Comparison of ENCODE assay signal across 13 mouse cellular contexts in the genomic region with DNA sequence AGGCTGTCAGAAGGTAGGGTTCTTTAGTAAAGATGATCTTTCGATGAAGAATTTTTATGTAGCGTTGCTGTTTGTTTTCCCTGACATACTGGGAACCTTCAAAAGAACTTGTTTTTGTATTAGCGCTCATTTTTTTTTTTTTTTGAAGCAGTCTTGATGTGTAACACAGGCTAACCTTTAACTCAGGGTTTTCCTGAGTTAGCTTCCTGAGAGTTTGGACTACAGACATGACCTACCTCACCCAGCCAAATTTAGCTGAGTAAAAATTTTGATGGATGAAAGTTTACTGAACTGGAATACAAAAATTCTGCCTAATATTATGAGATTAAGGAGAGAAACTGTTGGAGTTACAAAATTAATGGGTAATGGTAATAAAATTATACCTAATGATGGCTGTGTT. TPM values are rescaled to one million over a fixed set of nuclear protein-coding genes. Genes with fewer than 3 reads are reported as not detected.
DNase-seq lines count a peak whose midpoint lies in the region; ATAC-seq lines count a peak whose summit lies in the region.
"Had no signal": no experiment of that assay in that cellular context is flagged by ENCODE, and none has a peak within 500 bp of the region (broad histone marks: within the 10 kb centered on the region; RNA-seq: fewer than 3 reads in every experiment).

No protein-coding gene starts in this region.

- 92% methylated on average over 3 of the region's 3 CpGs for WGBS in hindbrain, embryonic 13.5 days
- 90% methylated on average over 3 of the region's 3 CpGs for WGBS in hindbrain, embryonic 10.5 days
- WGBS in limb, embryonic 12.5 days = 96% methylated on average over 3 of the region's 3 CpGs
- 94% methylated on average over 3 of the region's 3 CpGs for WGBS in limb, embryonic 10.5 days
- WGBS in hindbrain, embryonic 16.5 days = 93% methylated on average over 3 of the region's 3 CpGs
- WGBS in neural tube, embryonic 14.5 days = 90% methylated on average over 3 of the region's 3 CpGs

- H3K27me3 ChIP-seq in hindbrain, embryonic 13.5 days = no peaks in the 10 kb centered on the region
- no peaks in the 10 kb centered on the region for H3K27me3 ChIP-seq in hindbrain, embryonic 10.5 days (ENCODE audit: insufficient read depth, poor library complexity, severe bottlenecking)
- no peaks in the 10 kb centered on the region for H3K27me3 ChIP-seq in limb, embryonic 12.5 days
- H3K27me3 ChIP-seq in limb, embryonic 10.5 days (ENCODE audit: low read depth, poor library complexity, severe bottlenecking) = no peaks in the 10 kb centered on the region
- H3K27me3 ChIP-seq in hindbrain, embryonic 16.5 days (replicated peaks; ENCODE audit: control insufficient read depth, insufficient read depth, low read length) = no peaks in the 10 kb centered on the region
- H3K27me3 ChIP-seq in neural tube, embryonic 14.5 days (ENCODE audit: control insufficient read depth, insufficient read depth, low read length) = no peaks in the 10 kb centered on the region
- H3K27me3 ChIP-seq: Patski had no signal

- peak overlapping the region; percentile 91; the same call in 1 of the 2 replicates for H3K9ac ChIP-seq in hindbrain, embryonic 13.5 days
- no peak overlapping the region for H3K9ac ChIP-seq in limb, embryonic 12.5 days (replicated peaks)
- H3K9ac ChIP-seq in hindbrain, embryonic 16.5 days (ENCODE audit: low read depth, low read length) = no peak overlapping the region
- H3K9ac ChIP-seq in neural tube, embryonic 14.5 days (replicated peaks; ENCODE audit: low read depth, low read length) = no peak overlapping the region

- peak overlapping the region; percentile 70 for H3K4me2 ChIP-seq in hindbrain, embryonic 13.5 days
- peak overlapping the region; percentile 78; the same call in 1 of the 2 replicates for H3K4me2 ChIP-seq in limb, embryonic 12.5 days
- H3K4me2 ChIP-seq in hindbrain, embryonic 16.5 days (ENCODE audit: low read length) = peak overlapping the region; percentile 73
- H3K4me2 ChIP-seq in neural tube, embryonic 14.5 days (ENCODE audit: low read depth, low read length) = peak overlapping the region; percentile 65; the same call in 1 of the 2 replicates

- no peak for DNase-seq in hindbrain, embryonic 10.5 days (ENCODE audit: low spot score)
- DNase-seq in limb, embryonic 10.5 days (ENCODE audit: low spot score) = no peak
- DNase-seq in B cell, adult 2 months = no peak
- DNase-seq in lung, adult 18-20 months = no peak
- DNase-seq: adrenal gland, postnatal 10 days; spleen, adult 18-20 months had no signal

- ATAC-seq in hindbrain, embryonic 13.5 days (ENCODE audit: low FRiP score) = no peak
- no peak for ATAC-seq in limb, embryonic 12.5 days (ENCODE audit: insufficient number of reproducible peaks, insufficient read depth, low FRiP score, low TSS enrichment, low read depth)
- ATAC-seq in hindbrain, embryonic 16.5 days = no peak
- no peak for ATAC-seq in neural tube, embryonic 14.5 days (ENCODE audit: low read depth)
- ATAC-seq: CD4-positive, CD25-positive, alpha-beta regulatory T cell, adult 4 months; lung, postnatal 0 days; Patski had no signal

- no peak overlapping the region for H3K27ac ChIP-seq in hindbrain, embryonic 13.5 days
- no peak overlapping the region for H3K27ac ChIP-seq in hindbrain, embryonic 10.5 days
- no peak overlapping the region for H3K27ac ChIP-seq in limb, embryonic 12.5 days
- H3K27ac ChIP-seq in limb, embryonic 10.5 days = no peak overlapping the region
- no peak overlapping the region for H3K27ac ChIP-seq in hindbrain, embryonic 16.5 days (ENCODE audit: low read depth, low read length)
- no peak overlapping the region for H3K27ac ChIP-seq in neural tube, embryonic 14.5 days (ENCODE audit: low read depth, low read length)

- H3K4me3 ChIP-seq in hindbrain, embryonic 13.5 days = no peak overlapping the region
- no peak overlapping the region for H3K4me3 ChIP-seq in hindbrain, embryonic 10.5 days
- no peak overlapping the region for H3K4me3 ChIP-seq in limb, embryonic 12.5 days (replicated peaks)
- no peak overlapping the region for H3K4me3 ChIP-seq in limb, embryonic 10.5 days
- no peak overlapping the region for H3K4me3 ChIP-seq in hindbrain, embryonic 16.5 days (ENCODE audit: low read length)
- H3K4me3 ChIP-seq in neural tube, embryonic 14.5 days (ENCODE audit: low read depth, low read length) = no peak overlapping the region

- no peaks in the 10 kb centered on the region for H3K36me3 ChIP-seq in hindbrain, embryonic 13.5 days
- no peaks in the 10 kb centered on the region for H3K36me3 ChIP-seq in hindbrain, embryonic 10.5 days
- H3K36me3 ChIP-seq in limb, embryonic 12.5 days = no peaks in the 10 kb centered on the region
- no peaks in the 10 kb centered on the region for H3K36me3 ChIP-seq in limb, embryonic 10.5 days
- H3K36me3 ChIP-seq in hindbrain, embryonic 16.5 days (ENCODE audit: control insufficient read depth, insufficient read depth, low read length) = no peaks in the 10 kb centered on the region
- H3K36me3 ChIP-seq in neural tube, embryonic 14.5 days (ENCODE audit: control insufficient read depth, insufficient read depth, low read length) = no peaks in the 10 kb centered on the region

- H3K4me1 ChIP-seq in hindbrain, embryonic 13.5 days (replicated peaks) = peaks cover 22% of the 10 kb centered on the region
- peaks cover 24% of the 10 kb centered on the region for H3K4me1 ChIP-seq in hindbrain, embryonic 10.5 days (replicated peaks)
- H3K4me1 ChIP-seq in limb, embryonic 12.5 days (replicated peaks) = peaks cover 18% of the 10 kb centered on the region
- peaks cover 30% of the 10 kb centered on the region for H3K4me1 ChIP-seq in limb, embryonic 10.5 days
- H3K4me1 ChIP-seq in hindbrain, embryonic 16.5 days (ENCODE audit: control insufficient read depth, insufficient read depth, low read depth, low read length) = peaks cover 16% of the 10 kb centered on the region
- peaks cover 12% of the 10 kb centered on the region for H3K4me1 ChIP-seq in neural tube, embryonic 14.5 days (ENCODE audit: control insufficient read depth, insufficient read depth, low read length)

- no peaks in the 10 kb centered on the region for H3K9me3 ChIP-seq in hindbrain, embryonic 13.5 days
- H3K9me3 ChIP-seq in hindbrain, embryonic 10.5 days = no peaks in the 10 kb centered on the region
- H3K9me3 ChIP-seq in limb, embryonic 12.5 days = no peaks in the 10 kb centered on the region
- H3K9me3 ChIP-seq in limb, embryonic 10.5 days (replicated peaks) = no peaks in the 10 kb centered on the region
- H3K9me3 ChIP-seq in hindbrain, embryonic 16.5 days (ENCODE audit: control insufficient read depth, low read length) = no peaks in the 10 kb centered on the region
- no peaks in the 10 kb centered on the region for H3K9me3 ChIP-seq in neural tube, embryonic 14.5 days (ENCODE audit: control insufficient read depth, low read length)

RNA-seq across cellular contexts. Expression of gene Dusp13, which starts 1.4 kb away (rescaled TPM):
- polyA plus RNA-seq in hindbrain, embryonic 13.5 days (2015; fragmentation: Nextera tagmentation; extraction: Ambion mirVana) = not detected in 2 replicates
- polyA plus RNA-seq in hindbrain, embryonic 10.5 days (2016; fragmentation: Nextera tagmentation; extraction: Ambion mirVana) = not detected in 2 replicates
- polyA plus RNA-seq in limb, embryonic 12.5 days (2016; fragmentation: Nextera tagmentation; extraction: Ambion mirVana) = not detected in 2 replicates
- polyA plus RNA-seq in limb, embryonic 10.5 days (2016; fragmentation: Nextera tagmentation; extraction: Ambion mirVana) = not detected in 2 replicates
- polyA plus RNA-seq in hindbrain, embryonic 16.5 days (2015; fragmentation: Nextera tagmentation; extraction: Ambion mirVana) = 0.36 TPM in 1 of 2 replicates, not detected in the other
- polyA plus RNA-seq in neural tube, embryonic 14.5 days (2014; fragmentation: Nextera tagmentation; extraction: Ambion mirVana) = not detected in 2 replicates
- polyA plus RNA-seq: CD4-positive, CD25-positive, alpha-beta regulatory T cell, adult 4 months had no signal

RNA-seq across cellular contexts. Expression of gene Samd8, which starts 2.1 kb away (rescaled TPM):
- polyA plus RNA-seq in hindbrain, embryonic 13.5 days (2015; fragmentation: Nextera tagmentation; extraction: Ambion mirVana) = 18.2 and 18.6 TPM in 2 replicates
- polyA plus RNA-seq in hindbrain, embryonic 10.5 days (2016; fragmentation: Nextera tagmentation; extraction: Ambion mirVana) = 10.9 and 11.3 TPM in 2 replicates
- polyA plus RNA-seq in limb, embryonic 12.5 days (2016; fragmentation: Nextera tagmentation; extraction: Ambion mirVana) = 10.4 and 11.7 TPM in 2 replicates
- polyA plus RNA-seq in limb, embryonic 10.5 days (2016; fragmentation: Nextera tagmentation; extraction: Ambion mirVana) = 9.3 and 11.7 TPM in 2 replicates
- polyA plus RNA-seq in hindbrain, embryonic 16.5 days (2015; fragmentation: Nextera tagmentation; extraction: Ambion mirVana) = 20.4 TPM in 2 replicates
- 19.2 and 26.6 TPM in 2 replicates for polyA plus RNA-seq in neural tube, embryonic 14.5 days (2014; fragmentation: Nextera tagmentation; extraction: Ambion mirVana)

RNA-seq across cellular contexts. Expression of gene Dupd1, which starts 38.0 kb away (rescaled TPM):
- 0.14 TPM in 1 of 2 replicates, not detected in the other for polyA plus RNA-seq in hindbrain, embryonic 13.5 days (2015; fragmentation: Nextera tagmentation; extraction: Ambion mirVana)
- polyA plus RNA-seq in hindbrain, embryonic 10.5 days (2016; fragmentation: Nextera tagmentation; extraction: Ambion mirVana) = 0.14 and 0.22 TPM in 2 replicates
- polyA plus RNA-seq in limb, embryonic 12.5 days (2016; fragmentation: Nextera tagmentation; extraction: Ambion mirVana) = 0.44 and 0.49 TPM in 2 replicates
- 0.45 TPM in 1 of 2 replicates, not detected in the other for polyA plus RNA-seq in limb, embryonic 10.5 days (2016; fragmentation: Nextera tagmentation; extraction: Ambion mirVana)
- 0.14 TPM in 1 of 2 replicates, not detected in the other for polyA plus RNA-seq in hindbrain, embryonic 16.5 days (2015; fragmentation: Nextera tagmentation; extraction: Ambion mirVana)
- 0.17 TPM in 1 of 2 replicates, not detected in the other for polyA plus RNA-seq in neural tube, embryonic 14.5 days (2014; fragmentation: Nextera tagmentation; extraction: Ambion mirVana)
- polyA plus RNA-seq: CD4-positive, CD25-positive, alpha-beta regulatory T cell, adult 4 months; Patski had no signal
